Mouse (Mus musculus) spleen, embryonic (tissue): ENCODE data around the gene Fam3b.

Experiments used
- CTCF ChIA-PET: fragments of 350-600 bp; sonication (Branson Sonifier 250); formaldehyde crosslinking; loops from one replicate; lab custom pipeline; 2022; lab: Charles Lee

Gene Fam3b

GRCm38 (mm10) chr16:97421671-97422070, 92.9 kb downstream of the Fam3b start:
- CTCF ChIA-PET = no interaction called here
